ENCODE assay signal across 28 mouse cellular contexts in genomic region chr4:31566158-31566557, GRCm38 (mm10).
A peak's percentile ranks its signal among the peaks of the same experiment; 100 is the strongest.
DNase-seq lines count a peak whose midpoint lies in the region; ATAC-seq and TF ChIP-seq lines count a peak whose summit lies in the region.
"Had no signal": no experiment of that assay in that cellular context is flagged by ENCODE, and none has a peak within 500 bp of the region (broad histone marks: within the 10 kb centered on the region; RNA-seq: fewer than 3 reads in every experiment).

No protein-coding gene starts in this region.

- H3K4me1 ChIP-seq in heart, adult 2 months (ENCODE audit: control insufficient read depth, insufficient read depth, low read length) = peaks cover 9% of the 10 kb centered on the region
- 0 out of 2 replicates have a peak, but pooled peaks cover 6% of the 10 kb centered on the region for H3K4me1 ChIP-seq in midbrain, embryonic 13.5 days (replicated peaks)
- no peaks in the 10 kb centered on the region for H3K4me1 ChIP-seq in midbrain, embryonic 10.5 days
- H3K4me1 ChIP-seq: intestine, embryonic 15.5 days; liver, embryonic 15.5 days had no signal

- no peaks in the 10 kb centered on the region for H3K9me3 ChIP-seq in midbrain, embryonic 13.5 days
- no peaks in the 10 kb centered on the region for H3K9me3 ChIP-seq in midbrain, embryonic 10.5 days (replicated peaks)
- H3K9me3 ChIP-seq: heart, embryonic 15.5 days; hindbrain, embryonic 10.5 days; intestine, embryonic 15.5 days; limb, embryonic 12.5 days; liver, embryonic 15.5 days; neural tube, embryonic 13.5 days had no signal

- no peak overlapping the region for H3K4me3 ChIP-seq in heart, adult 2 months
- H3K4me3 ChIP-seq in midbrain, embryonic 13.5 days (replicated peaks) = no peak overlapping the region
- H3K4me3 ChIP-seq in midbrain, embryonic 10.5 days = no peak overlapping the region
- H3K4me3 ChIP-seq: erythroblast, embryonic 14.5 days; gastrocnemius, adult 2 months; heart, embryonic 15.5 days; hindbrain, embryonic 10.5 days; intestine, embryonic 15.5 days; limb, embryonic 12.5 days; liver, embryonic 15.5 days; neural tube, embryonic 13.5 days had no signal

- peak; percentile 2 for DNase-seq in adrenal gland, adult 2 months
- no peak for DNase-seq in adrenal gland, postnatal 14 days
- DNase-seq in heart, adult 2 months = peak; percentile 20 to 21
- no peak for DNase-seq in heart, postnatal 25 days (ENCODE audit: low spot score)
- no peak for DNase-seq in midbrain, embryonic 10.5 days (ENCODE audit: low spot score)
- peak; percentile 8 to 14 for DNase-seq in heart, postnatal 14 days
- DNase-seq in layer of hippocampus, postnatal 36 days = no peak
- DNase-seq: adrenal gland, adult 8-10 months; cerebellum, adult 11-12 months; cerebellum, adult 9-11 months; gastrocnemius, adult 2 months; kidney, adult 2 months; lung, embryonic 14.5 days; lung, postnatal 14 days; right cerebral cortex, postnatal 14 days; thymus, postnatal 14 days had no signal

- no peak for TF ChIP-seq POLR2A in heart, adult 2 months (IDR thresholded peaks at IDR 0.05; ENCODE audit: insufficient read depth, low read depth, low read length)

- no peak for TF ChIP-seq CTCF in heart, adult 2 months (IDR thresholded peaks at IDR 0.05)

- intact Hi-C loops in heart, adult 2 months (cut with DNase I) = loop anchor here (10.0 kb wide), 1 partner anchor 151 kb away; no protein-coding TSS in a partner anchor
- intact Hi-C loops in heart, postnatal 25 days (cut with DNase I) = no loop called here
- intact Hi-C loops in heart, postnatal 14 days (cut with DNase I) = loop anchor here (10.0 kb wide), 1 partner anchor 141 kb away; no protein-coding TSS in a partner anchor

- no peaks in the 10 kb centered on the region for H3K79me2 ChIP-seq in heart, adult 2 months (replicated peaks; ENCODE audit: control insufficient read depth, insufficient read depth, low read length)

- no peak overlapping the region for H3K9ac ChIP-seq in heart, adult 2 months (ENCODE audit: low read depth, low read length)
- no peak overlapping the region for H3K9ac ChIP-seq in midbrain, embryonic 13.5 days (replicated peaks)
- H3K9ac ChIP-seq: heart, embryonic 15.5 days; intestine, embryonic 15.5 days; limb, embryonic 12.5 days; liver, embryonic 15.5 days; lung, embryonic 14.5 days; neural tube, embryonic 13.5 days had no signal

- H3K36me3 ChIP-seq in heart, adult 2 months (ENCODE audit: control insufficient read depth, insufficient read depth, low read length) = no peaks in the 10 kb centered on the region; the same call in 1 of the 2 replicates
- H3K36me3 ChIP-seq in midbrain, embryonic 13.5 days = no peaks in the 10 kb centered on the region
- H3K36me3 ChIP-seq in midbrain, embryonic 10.5 days = no peaks in the 10 kb centered on the region
- H3K36me3 ChIP-seq: heart, embryonic 15.5 days; hindbrain, embryonic 10.5 days; intestine, embryonic 15.5 days; limb, embryonic 12.5 days; liver, embryonic 15.5 days; neural tube, embryonic 13.5 days had no signal

- TF ChIP-seq EP300 in heart, adult 2 months (IDR thresholded peaks at IDR 0.05; ENCODE audit: insufficient read depth, low read depth, low read length) = no peak

- peak; percentile 45; the same call in 1 of the 2 replicates for ATAC-seq in midbrain, embryonic 13.5 days
- ATAC-seq: activated CD4-positive, CD25-positive, alpha-beta regulatory T cell, adult 4 months; forebrain, embryonic 16.5 days; hindbrain, embryonic 16.5 days; intestine, embryonic 15.5 days had no signal

- 26% methylated on average over 5 of the region's 5 CpGs for WGBS in heart, adult 2 months
- 44% methylated on average over 5 of the region's 5 CpGs for WGBS in midbrain, embryonic 13.5 days
- 66% methylated on average over 5 of the region's 5 CpGs for WGBS in midbrain, embryonic 10.5 days

- H3K27me3 ChIP-seq in heart, adult 2 months (ENCODE audit: control insufficient read depth, insufficient read depth, low read length) = no peaks in the 10 kb centered on the region; the same call in 1 of the 2 replicates
- no peaks in the 10 kb centered on the region for H3K27me3 ChIP-seq in midbrain, embryonic 13.5 days
- peaks cover 4% of the 10 kb centered on the region; the same call in 1 of the 2 replicates for H3K27me3 ChIP-seq in midbrain, embryonic 10.5 days (ENCODE audit: low read depth, poor library complexity, severe bottlenecking)
- H3K27me3 ChIP-seq: CH12.LX; heart, embryonic 15.5 days; intestine, embryonic 15.5 days; limb, embryonic 12.5 days; liver, embryonic 15.5 days had no signal

- H3K4me2 ChIP-seq in midbrain, embryonic 13.5 days (replicated peaks) = no peak overlapping the region
- H3K4me2 ChIP-seq: heart, embryonic 15.5 days; intestine, embryonic 15.5 days; limb, embryonic 12.5 days; liver, embryonic 15.5 days; lung, embryonic 14.5 days; neural tube, embryonic 13.5 days had no signal

- no peak overlapping the region for H3K27ac ChIP-seq in heart, adult 2 months
- H3K27ac ChIP-seq in midbrain, embryonic 13.5 days = no peak overlapping the region
- H3K27ac ChIP-seq in midbrain, embryonic 10.5 days (replicated peaks) = no peak overlapping the region
- H3K27ac ChIP-seq: gastrocnemius, adult 2 months; heart, embryonic 15.5 days; hindbrain, embryonic 10.5 days; intestine, embryonic 15.5 days; limb, embryonic 12.5 days; liver, embryonic 15.5 days; neural tube, embryonic 13.5 days had no signal

Comparison
In these comparisons a context has a peak if more than half of its experiments do, and no peak if none do; other contexts are left out.
1. DNase-seq: peak in adrenal gland, adult 2 months (single experiment), heart, adult 2 months (2 of 2) and heart, postnatal 14 days (2 of 2); none in adrenal gland, postnatal 14 days (single experiment), heart, postnatal 25 days (single experiment), midbrain, embryonic 10.5 days (single experiment) and layer of hippocampus, postnatal 36 days (0 of 2).